Mouse (Mus musculus): ENCODE data around the gene Sycp3.
"Not testable (repeated sequence)": the region's sequence is repeated elsewhere in the genome, so short reads cannot be mapped to it uniquely, and the experiment has no call there.

DNA sequence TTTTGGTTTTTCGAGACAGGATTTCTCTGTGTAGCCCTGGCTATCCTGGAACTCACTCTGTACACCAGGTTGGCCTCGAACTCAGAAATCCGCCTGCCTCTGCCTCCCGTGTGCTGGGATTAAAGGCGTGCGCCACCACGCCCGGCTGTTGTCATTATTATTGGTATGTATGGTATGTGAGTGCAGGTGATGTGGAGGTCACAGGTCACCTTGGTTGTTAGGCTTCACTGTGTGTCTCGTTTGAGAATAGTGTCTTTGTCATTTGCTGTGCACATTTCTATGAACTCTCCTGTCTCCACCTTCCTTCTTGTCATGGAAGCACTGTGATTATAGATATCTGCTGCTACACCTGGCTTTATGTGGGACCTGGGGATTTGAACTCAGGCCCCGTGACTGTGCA lies 23.5 kb downstream of the Sycp3 start:
- TF ChIP-seq CTCF (IDR thresholded peaks at IDR 0.05; ENCODE audit: extremely low read depth, insufficient read depth, insufficient read length, insufficient replicate concordance); POLR2A (IDR thresholded peaks at IDR 0.05; ENCODE audit: low read depth, low read length): not testable (repeated sequence)

All from spleen, adult 2 months (tissue).